ENCODE assay signal across 14 mouse cellular contexts in genomic region chr16:84783279-84783678, GRCm38 (mm10). TPM values are rescaled to one million over a fixed set of nuclear protein-coding genes. Genes with fewer than 3 reads are reported as not detected.
DNase-seq lines count a peak whose midpoint lies in the region; ATAC-seq and TF ChIP-seq lines count a peak whose summit lies in the region.
"Had no signal": no experiment of that assay in that cellular context is flagged by ENCODE, and none has a peak within 500 bp of the region (broad histone marks: within the 10 kb centered on the region; RNA-seq: fewer than 3 reads in every experiment).

No protein-coding gene starts in this region.

- ATAC-seq in frontal cortex, adult (ENCODE audit: low TSS enrichment) = peak; percentile 50; the same call in 1 of the 2 replicates
- ATAC-seq: hindbrain, embryonic 16.5 days; liver, postnatal 0 days had no signal

- TF ChIP-seq POLR2A in brain, embryonic 14.5 days (IDR thresholded peaks at IDR 0.05; ENCODE audit: borderline replicate concordance, extremely low read depth, insufficient read depth, insufficient read length, poor library complexity, severe bottlenecking) = no peak

- no peak for DNase-seq in frontal cortex, postnatal 25 days (ENCODE audit: low spot score in 2 of 2)
- no peak for DNase-seq in layer of hippocampus, adult 2 months (ENCODE audit: low spot score in 2 of 2)
- DNase-seq in layer of hippocampus, postnatal 36 days = no peak
- peak; percentile 20 for DNase-seq in 416B (ENCODE audit: low read depth)
- DNase-seq in brain, embryonic 14.5 days (ENCODE audit: low read depth) = peak; percentile 35
- DNase-seq in adrenal gland, adult 8-10 months = no peak
- DNase-seq in spleen, adult 12 weeks (ENCODE audit: low spot score) = no peak
- DNase-seq: adrenal gland, postnatal 14 days; cerebellum, adult 11-12 months; embryo, embryonic 11 days; liver, postnatal 0 days had no signal

- no peak overlapping the region for H3K4me3 ChIP-seq in layer of hippocampus, adult 2 months
- H3K4me3 ChIP-seq: heart, embryonic 15.5 days had no signal

- no peak for TF ChIP-seq CTCF in layer of hippocampus, adult 2 months (conservative IDR thresholded peaks at IDR 0.05)
- TF ChIP-seq CTCF in brain, embryonic 14.5 days (IDR thresholded peaks at IDR 0.05; ENCODE audit: borderline replicate concordance, extremely low read depth, insufficient read depth, insufficient read length) = no peak

- peak overlapping the region; percentile 54 for H3K27ac ChIP-seq in layer of hippocampus, adult 2 months
- H3K27ac ChIP-seq: heart, embryonic 15.5 days had no signal

RNA-seq across cellular contexts. Expression of gene Jam2, which starts 9.4 kb away (rescaled TPM):
- 10 to 100 TPM; 18.9 to 22.6 TPM for total RNA-seq in layer of hippocampus, adult 2 months (2021)
- total RNA-seq in layer of hippocampus, postnatal 36 days (2021) = 10 to 100 TPM; 21.2 to 22.3 TPM
- 26.8 and 30.3 TPM in 2 replicates for polyA plus RNA-seq in brain, embryonic 14.5 days (2012; rRNA removed)
- total RNA-seq in adrenal gland, adult 8-10 months (2022) = 10 to 100 TPM in 3 of 4 experiments, 1 to 10 TPM in 1; 10.0 to 22.1 (median 17.4) TPM

RNA-seq across cellular contexts. Expression of gene Mrpl39, which starts 47.7 kb away (rescaled TPM):
- 10 to 100 TPM; 19.7 to 27.6 TPM for total RNA-seq in layer of hippocampus, adult 2 months (2021)
- total RNA-seq in layer of hippocampus, postnatal 36 days (2021) = 10 to 100 TPM; 22.6 to 22.9 TPM
- 26.4 and 27.2 TPM in 2 replicates for polyA plus RNA-seq in brain, embryonic 14.5 days (2012; rRNA removed)
- 10 to 100 TPM; 37.0 to 43.3 (median 40.7) TPM for total RNA-seq in adrenal gland, adult 8-10 months (2022)

RNA-seq across cellular contexts. Expression of gene Gabpa, which starts 51.4 kb away (rescaled TPM):
- total RNA-seq in layer of hippocampus, adult 2 months (2021) = 10 to 100 TPM; 26.1 to 33.3 TPM
- 10 to 100 TPM; 29.1 to 29.8 TPM for total RNA-seq in layer of hippocampus, postnatal 36 days (2021)
- polyA plus RNA-seq in brain, embryonic 14.5 days (2012; rRNA removed) = 26.6 and 27.1 TPM in 2 replicates
- 10 to 100 TPM; 36.5 to 38.9 (median 37.6) TPM for total RNA-seq in adrenal gland, adult 8-10 months (2022)

RNA-seq across cellular contexts. Expression of gene Atp5j, which starts 52.1 kb away (rescaled TPM):
- total RNA-seq in layer of hippocampus, adult 2 months (2021) = 100 to 1,000 TPM; 360 to 363 TPM
- total RNA-seq in layer of hippocampus, postnatal 36 days (2021) = 100 to 1,000 TPM; 360 to 363 TPM
- polyA plus RNA-seq in brain, embryonic 14.5 days (2012; rRNA removed) = 273 and 332 TPM in 2 replicates
- total RNA-seq in adrenal gland, adult 8-10 months (2022) = 100 to 1,000 TPM; 360 to 502 (median 410) TPM

Comparison
In these comparisons a context has a peak if more than half of its experiments do, and no peak if none do; other contexts are left out.
1. DNase-seq: peak in 416B (single experiment) and brain, embryonic 14.5 days (single experiment); none in frontal cortex, postnatal 25 days (0 of 2), layer of hippocampus, adult 2 months (0 of 2), layer of hippocampus, postnatal 36 days (0 of 2), adrenal gland, adult 8-10 months (single experiment) and spleen, adult 12 weeks (single experiment).